Mouse (Mus musculus): ENCODE data around the gene Ephb2. TPM values are rescaled to one million over a fixed set of nuclear protein-coding genes. Genes with fewer than 3 reads are reported as not detected.
A peak's percentile ranks its signal among the peaks of the same experiment; 100 is the strongest.

Gene Ephb2
- polyA plus RNA-seq, 1 experiment from 2014 or later, result 4.2 TPM

GRCm38 (mm10) chr4:136713431-136713830 is 122.4 kb downstream of the Ephb2 start:
- no peaks in the 10 kb centered on the region for H3K36me3 ChIP-seq
- H3K27ac ChIP-seq, result no peak overlapping the region; the same call in 1 of the 2 replicates
- H3K4me3 ChIP-seq, result no peak overlapping the region
- H3K4me1 ChIP-seq, result peaks cover 26% of the 10 kb centered on the region
- DNase-seq (ENCODE audit: low spot score), result no peak
- 60% methylated on average over 3 of the region's 3 CpGs for WGBS
- no peaks in the 10 kb centered on the region for H3K9me3 ChIP-seq
- H3K27me3 ChIP-seq (ENCODE audit: insufficient read depth, poor library complexity, severe bottlenecking), result peaks cover 39% of the 10 kb centered on the region

DNA sequence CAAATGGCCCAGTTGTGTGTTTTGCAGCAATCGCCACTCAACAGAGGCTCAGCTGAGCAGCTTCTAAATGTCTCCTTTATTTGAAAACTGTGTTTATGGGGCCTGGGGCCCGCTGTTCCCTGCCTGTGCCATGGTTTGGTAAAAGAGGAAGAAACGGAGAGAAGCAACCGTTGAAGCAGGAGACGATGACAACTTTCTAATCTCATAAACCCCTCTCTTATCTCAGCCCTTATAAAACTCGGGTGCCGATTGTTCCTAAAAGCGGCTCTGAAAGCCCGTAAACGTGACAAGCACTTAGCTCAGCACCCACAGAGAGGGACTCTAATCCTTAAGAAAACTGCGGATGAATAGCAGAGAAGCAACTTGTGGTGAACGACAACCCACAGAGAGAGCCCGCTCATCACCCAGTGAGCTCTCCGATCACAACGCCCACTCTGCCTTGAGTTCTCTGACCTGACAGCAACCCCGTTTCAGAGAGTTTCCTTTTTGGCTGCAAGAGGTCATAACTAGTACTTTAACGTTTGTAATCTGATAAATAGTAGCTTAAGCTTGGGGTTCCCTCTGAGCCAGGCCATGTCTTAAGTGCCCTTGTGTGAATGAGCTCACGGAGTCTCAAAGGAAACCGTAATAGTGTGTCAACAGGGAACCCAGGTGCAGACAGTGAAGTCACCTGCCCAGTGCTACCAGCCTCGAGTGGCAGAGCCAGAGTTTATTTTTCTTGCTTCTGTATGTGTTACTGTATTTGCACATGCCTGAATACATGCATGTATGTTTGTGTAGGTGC is 123.6 kb downstream of the Ephb2 start:
- DNase-seq (ENCODE audit: low spot score), result no peak
- Histone ChIP-seq H3K27ac (no peak overlapping the region), H3K4me3 (no peak overlapping the region), H3K36me3 (no peaks in the 10 kb centered on the region), H3K4me1 (peaks cover 29% of the 10 kb centered on the region), H3K27me3 (ENCODE audit: insufficient read depth, poor library complexity, severe bottlenecking) (peaks cover 35% of the 10 kb centered on the region), H3K9me3 (no peaks in the 10 kb centered on the region)
- WGBS, result 30% methylated on average over 20 of the region's 20 CpGs

GRCm38 (mm10) chr4:136710345-136710744 is 125.4 kb downstream of the Ephb2 start:
- H3K36me3 ChIP-seq, result no peaks in the 10 kb centered on the region
- H3K4me3 ChIP-seq, result no peak overlapping the region
- DNase-seq (ENCODE audit: low spot score), result no peak
- WGBS, result 96% methylated on average over 9 of the region's 9 CpGs
- no peaks in the 10 kb centered on the region for H3K9me3 ChIP-seq
- H3K4me1 ChIP-seq, result peaks cover 28% of the 10 kb centered on the region
- H3K27ac ChIP-seq, result no peak overlapping the region
- H3K27me3 ChIP-seq (ENCODE audit: insufficient read depth, poor library complexity, severe bottlenecking), result peaks cover 29% of the 10 kb centered on the region

DNA sequence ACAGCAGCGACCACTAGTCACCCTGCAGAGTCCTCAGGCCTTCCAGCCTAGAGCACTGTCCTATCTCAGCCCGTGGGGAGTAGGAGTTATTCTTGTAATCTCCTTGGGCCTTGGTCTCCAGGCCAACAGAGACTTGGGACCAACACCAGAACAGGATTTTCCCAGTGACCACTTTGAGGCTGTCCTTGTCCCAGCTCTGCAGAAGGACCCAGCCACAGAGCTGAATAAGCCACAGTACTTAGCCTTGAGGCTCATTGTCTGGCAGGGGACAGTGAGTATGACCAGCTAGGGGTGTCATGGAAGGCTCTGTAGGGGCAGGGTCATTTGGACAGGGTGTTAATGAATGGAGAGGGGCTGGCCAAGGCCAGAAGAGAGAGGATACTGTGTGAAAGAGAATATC is 126.8 kb downstream of the Ephb2 start:
- no peak for DNase-seq (ENCODE audit: low spot score)
- H3K36me3 ChIP-seq, result no peaks in the 10 kb centered on the region
- no peaks in the 10 kb centered on the region for H3K9me3 ChIP-seq
- WGBS, result 42% methylated on average over 2 of the region's 2 CpGs
- H3K27ac ChIP-seq, result peak overlapping the region; percentile 49; the same call in 1 of the 2 replicates
- H3K4me3 ChIP-seq, result no peak overlapping the region
- peaks cover 34% of the 10 kb centered on the region for H3K27me3 ChIP-seq (ENCODE audit: insufficient read depth, poor library complexity, severe bottlenecking)
- H3K4me1 ChIP-seq, result peaks cover 38% of the 10 kb centered on the region

- 68% methylated on average over 4 of the region's 4 CpGs for WGBS
- no peak for DNase-seq (ENCODE audit: low spot score)
- H3K36me3 ChIP-seq, result no peaks in the 10 kb centered on the region
- peaks cover 36% of the 10 kb centered on the region for H3K4me1 ChIP-seq
- no peak overlapping the region for H3K4me3 ChIP-seq
- peaks cover 30% of the 10 kb centered on the region for H3K27me3 ChIP-seq (ENCODE audit: insufficient read depth, poor library complexity, severe bottlenecking)
- H3K27ac ChIP-seq, result peak overlapping the region; percentile 30; the same call in 1 of the 2 replicates
- H3K9me3 ChIP-seq, result no peaks in the 10 kb centered on the region
These were observed 129.1 kb downstream of the Ephb2 start for GRCm38 (mm10) chr4:136706696-136707095.

- Histone ChIP-seq H3K4me1 (peaks cover 38% of the 10 kb centered on the region), H3K27ac (no peak overlapping the region)
- 80% methylated on average over 5 of the region's 5 CpGs for WGBS
These were observed 130.7 kb downstream of the Ephb2 start for GRCm38 (mm10) chr4:136705091-136705490.

GRCm38 (mm10) chr4:136704551-136704950 is 131.2 kb downstream of the Ephb2 start:
- H3K4me3 ChIP-seq, result no peak overlapping the region
- DNase-seq (ENCODE audit: low spot score), result no peak
- peak overlapping the region; percentile 47; the same call in 1 of the 2 replicates for H3K27ac ChIP-seq
- peaks cover 36% of the 10 kb centered on the region for H3K27me3 ChIP-seq (ENCODE audit: insufficient read depth, poor library complexity, severe bottlenecking)
- no peaks in the 10 kb centered on the region for H3K36me3 ChIP-seq
- H3K4me1 ChIP-seq, result peaks cover 41% of the 10 kb centered on the region
- H3K9me3 ChIP-seq, result no peaks in the 10 kb centered on the region
- 53% methylated on average over 3 of the region's 3 CpGs for WGBS

More at GRCm38 (mm10) chr4:136705091-136705490, 130.7 kb downstream of the Ephb2 start:
- Histone ChIP-seq H3K9me3 (no peaks in the 10 kb centered on the region), H3K36me3 (no peaks in the 10 kb centered on the region), H3K27me3 (ENCODE audit: insufficient read depth, poor library complexity, severe bottlenecking) (peaks cover 36% of the 10 kb centered on the region), H3K4me3 (no peak overlapping the region)
- DNase-seq (ENCODE audit: low spot score), result no peak

DNA sequence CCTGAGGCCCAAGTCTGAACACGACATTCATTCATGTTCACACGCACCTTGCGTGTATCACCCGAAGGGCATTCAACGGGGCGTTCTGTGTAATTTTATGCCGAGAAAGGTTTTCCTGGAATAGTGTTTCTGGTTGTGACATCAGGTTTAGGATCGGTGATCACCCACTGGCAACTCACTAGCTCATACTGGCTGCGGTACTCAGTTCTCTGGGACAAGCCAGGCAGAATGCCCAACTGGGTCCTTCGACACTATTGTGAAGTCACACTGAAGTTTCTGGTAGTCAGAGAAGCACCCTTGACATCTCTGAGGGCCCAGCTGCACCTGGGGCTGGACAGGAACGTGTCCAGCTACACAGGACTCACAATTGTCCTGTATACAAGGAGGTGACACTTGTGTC is 132.4 kb downstream of the Ephb2 start:
- no peak for DNase-seq (ENCODE audit: low spot score)
- H3K27ac ChIP-seq, result no peak overlapping the region
- no peak overlapping the region for H3K4me3 ChIP-seq
- peaks cover 34% of the 10 kb centered on the region for H3K4me1 ChIP-seq
- H3K9me3 ChIP-seq, result no peaks in the 10 kb centered on the region
- H3K27me3 ChIP-seq (ENCODE audit: insufficient read depth, poor library complexity, severe bottlenecking), result peaks cover 42% of the 10 kb centered on the region
- H3K36me3 ChIP-seq, result no peaks in the 10 kb centered on the region
- 91% methylated on average over 11 of the region's 11 CpGs for WGBS

DNA sequence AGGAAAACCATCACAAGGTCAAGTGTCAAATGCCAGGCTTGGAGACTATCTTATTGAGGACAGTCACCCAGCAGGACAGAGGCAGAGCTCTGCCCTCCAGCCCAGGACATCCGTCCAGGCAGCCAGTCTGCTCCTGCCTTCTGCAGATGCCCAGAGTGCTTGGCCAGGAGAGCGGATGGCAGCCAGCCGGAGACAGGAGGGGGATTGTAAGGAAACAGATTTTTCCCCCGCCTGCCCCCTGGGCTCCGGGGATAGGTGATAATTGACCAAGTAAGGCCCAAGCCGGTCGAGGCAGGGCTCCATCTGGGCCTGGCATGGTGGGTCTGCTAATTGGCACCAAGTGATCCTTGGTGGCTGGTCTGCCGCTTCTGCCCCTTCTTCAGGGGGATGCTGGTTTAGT is 133.3 kb downstream of the Ephb2 start:
- H3K9me3 ChIP-seq, result no peaks in the 10 kb centered on the region
- no peaks in the 10 kb centered on the region for H3K36me3 ChIP-seq
- whole genome bisulfite sequencing, result 59% methylated on average over 8 of the region's 8 CpGs
- no peak overlapping the region for H3K4me3 ChIP-seq
- H3K4me1 ChIP-seq, result peaks cover 32% of the 10 kb centered on the region
- H3K27ac ChIP-seq, result no peak overlapping the region
- H3K27me3 ChIP-seq (ENCODE audit: insufficient read depth, poor library complexity, severe bottlenecking), result peaks cover 50% of the 10 kb centered on the region
- no peak for DNase-seq (ENCODE audit: low spot score)

GRCm38 (mm10) chr4:136701236-136701635 is 134.6 kb downstream of the Ephb2 start:
- Histone ChIP-seq H3K4me3 (no peak overlapping the region), H3K4me1 (peaks cover 26% of the 10 kb centered on the region), H3K27ac (no peak overlapping the region), H3K9me3 (no peaks in the 10 kb centered on the region), H3K36me3 (no peaks in the 10 kb centered on the region), H3K27me3 (ENCODE audit: insufficient read depth, poor library complexity, severe bottlenecking) (peaks cover 49% of the 10 kb centered on the region)
- DNase-seq (ENCODE audit: low spot score), result no peak
- WGBS, result 92% methylated on average over 11 of the region's 11 CpGs

DNA sequence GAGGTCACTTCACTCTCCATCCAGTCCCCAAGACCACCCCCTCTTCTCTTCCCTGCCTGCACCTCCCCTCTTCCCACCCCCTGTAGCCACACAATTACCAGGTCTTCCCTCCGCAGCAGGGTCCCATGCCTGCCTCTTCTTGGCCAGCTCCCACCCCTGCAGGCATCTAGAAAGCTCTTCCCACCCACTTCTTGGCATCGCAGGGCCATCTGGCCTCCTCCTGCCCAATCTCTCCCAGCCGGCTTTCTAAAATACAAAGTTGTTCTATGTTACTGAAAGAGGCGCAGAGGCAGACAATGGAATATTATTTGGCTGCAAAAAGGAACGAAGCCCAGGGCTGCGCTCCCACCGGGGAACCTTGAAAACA is 136.7 kb downstream of the Ephb2 start:
- no peak for DNase-seq (ENCODE audit: low spot score)
- peaks cover 35% of the 10 kb centered on the region for H3K27me3 ChIP-seq (ENCODE audit: insufficient read depth, poor library complexity, severe bottlenecking)
- no peak overlapping the region for H3K4me3 ChIP-seq
- peaks cover 17% of the 10 kb centered on the region for H3K4me1 ChIP-seq
- H3K9me3 ChIP-seq, result no peaks in the 10 kb centered on the region
- H3K36me3 ChIP-seq, result peaks cover 9% of the 10 kb centered on the region; the same call in 1 of the 2 replicates
- no peak overlapping the region for H3K27ac ChIP-seq
- 75% methylated on average over 7 of the region's 7 CpGs for WGBS

DNA sequence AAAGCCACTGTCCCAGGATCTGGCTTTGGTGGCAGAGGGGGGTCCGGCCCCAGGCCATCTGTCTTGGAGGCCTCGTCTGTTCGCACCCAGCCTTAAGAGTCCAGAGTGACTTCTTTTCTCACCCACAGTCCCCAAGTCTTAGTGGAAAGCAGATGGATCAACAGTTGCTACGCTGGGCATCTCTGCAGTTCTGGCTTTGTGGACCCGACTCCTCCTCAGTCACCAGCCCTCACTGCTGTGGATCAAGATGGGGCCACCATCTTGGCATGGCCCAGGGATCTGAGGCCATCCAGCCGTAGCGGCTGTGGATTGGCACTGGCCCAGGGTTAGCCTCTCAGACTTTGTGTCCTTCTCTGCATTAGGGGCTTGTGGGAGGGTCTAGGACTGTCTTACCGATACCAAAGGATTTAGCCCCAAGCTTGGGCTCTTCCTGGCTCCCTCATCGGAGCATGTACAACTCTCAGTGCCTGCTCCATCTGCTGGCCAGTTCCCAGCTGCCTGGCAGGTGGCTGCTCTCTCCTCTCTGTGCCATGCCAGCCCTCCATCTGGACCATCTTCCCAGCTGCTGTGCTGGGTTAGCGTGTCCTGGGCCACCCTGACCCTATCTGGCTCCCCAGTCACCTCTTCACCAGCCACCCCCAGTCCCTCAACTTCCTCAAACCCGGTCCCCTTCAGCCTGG is 137.2 kb downstream of the Ephb2 start:
- Histone ChIP-seq H3K27me3 (ENCODE audit: insufficient read depth, poor library complexity, severe bottlenecking) (peaks cover 35% of the 10 kb centered on the region), H3K36me3 (peaks cover 11% of the 10 kb centered on the region; the same call in 1 of the 2 replicates), H3K9me3 (no peaks in the 10 kb centered on the region), H3K4me3 (no peak overlapping the region), H3K4me1 (peaks cover 16% of the 10 kb centered on the region; the same call in 1 of the 2 replicates), H3K27ac (no peak overlapping the region)
- 81% methylated on average over 11 of the region's 11 CpGs for WGBS
- no peak for DNase-seq (ENCODE audit: low spot score)

- H3K27ac ChIP-seq, result no peak overlapping the region
- 89% methylated on average over 6 of the region's 6 CpGs for WGBS
- peaks cover 38% of the 10 kb centered on the region for H3K27me3 ChIP-seq (ENCODE audit: insufficient read depth, poor library complexity, severe bottlenecking)
These were observed 138.5 kb downstream of the Ephb2 start for GRCm38 (mm10) chr4:136697325-136697724.

More at GRCm38 (mm10) chr4:136697325-136697724, 138.5 kb downstream of the Ephb2 start:
- Histone ChIP-seq H3K36me3 (peaks cover 15% of the 10 kb centered on the region; the same call in 1 of the 2 replicates), H3K4me3 (no peak overlapping the region), H3K9me3 (no peaks in the 10 kb centered on the region), H3K4me1 (peaks cover 10% of the 10 kb centered on the region; the same call in 1 of the 2 replicates)
- no peak for DNase-seq (ENCODE audit: low spot score)

Measured in heart, embryonic 10.5 days (tissue).